Mouse (Mus musculus): ENCODE measurements around the gene Zim1. TPM values are rescaled to one million over a fixed set of nuclear protein-coding genes. Genes with fewer than 3 reads are reported as not detected.

Gene Zim1
- total and polyA plus RNA-seq, 2 experiments from 2014 or later, result 6.3 to 26.2 TPM

- no peak for TF ChIP-seq CTCF (IDR thresholded peaks at IDR 0.05; ENCODE audit: low read depth)
- Histone ChIP-seq H3K4me3 (ENCODE audit: low read length) (no peak overlapping the region), H3K36me3 (ENCODE audit: insufficient read depth, low read length) (peaks cover 25% of the 10 kb centered on the region), H3K4me1 (ENCODE audit: insufficient read depth, low read length) (no peaks in the 10 kb centered on the region), H3K4me2 (ENCODE audit: low read depth, low read length) (no peak overlapping the region), H3K9me3 (ENCODE audit: low read length) (no peaks in the 10 kb centered on the region), H3K27me3 (ENCODE audit: insufficient read depth, low read length) (no peaks in the 10 kb centered on the region), H3K27ac (no peak overlapping the region), H3K9ac (replicated peaks; ENCODE audit: low read length) (no peak overlapping the region)
- ATAC-seq, result 0 out of 2 replicates have a peak, but pooled peaks have one; percentile 18
- WGBS, result 81% methylated on average over 17 of the region's 17 CpGs
- no peak for DNase-seq (ENCODE audit: low spot score)
Measured at GRCm38 (mm10) chr7:6708451-6709180, 12.4 kb upstream of the Zim1 start.

GRCm38 (mm10) chr7:6707416-6708015, 11.3 kb upstream of the Zim1 start:
- DNase-seq (ENCODE audit: low spot score) (no peak), ATAC-seq (no peak)
- H3K9ac ChIP-seq (replicated peaks; ENCODE audit: low read length), result no peak overlapping the region
- H3K9me3 ChIP-seq (ENCODE audit: low read length), result no peaks in the 10 kb centered on the region
- no peaks in the 10 kb centered on the region for H3K27me3 ChIP-seq (ENCODE audit: insufficient read depth, low read length)
- 94% methylated on average over 23 of the region's 23 CpGs for WGBS
- no peak for TF ChIP-seq CTCF (IDR thresholded peaks at IDR 0.05; ENCODE audit: low read depth)
- no peak overlapping the region for H3K4me2 ChIP-seq (ENCODE audit: low read depth, low read length)
- H3K4me1 ChIP-seq (ENCODE audit: insufficient read depth, low read length), result no peaks in the 10 kb centered on the region
- H3K36me3 ChIP-seq (ENCODE audit: insufficient read depth, low read length), result peaks cover 19% of the 10 kb centered on the region
- no peak overlapping the region for H3K4me3 ChIP-seq (ENCODE audit: low read length)
- no peak overlapping the region for H3K27ac ChIP-seq

DNA sequence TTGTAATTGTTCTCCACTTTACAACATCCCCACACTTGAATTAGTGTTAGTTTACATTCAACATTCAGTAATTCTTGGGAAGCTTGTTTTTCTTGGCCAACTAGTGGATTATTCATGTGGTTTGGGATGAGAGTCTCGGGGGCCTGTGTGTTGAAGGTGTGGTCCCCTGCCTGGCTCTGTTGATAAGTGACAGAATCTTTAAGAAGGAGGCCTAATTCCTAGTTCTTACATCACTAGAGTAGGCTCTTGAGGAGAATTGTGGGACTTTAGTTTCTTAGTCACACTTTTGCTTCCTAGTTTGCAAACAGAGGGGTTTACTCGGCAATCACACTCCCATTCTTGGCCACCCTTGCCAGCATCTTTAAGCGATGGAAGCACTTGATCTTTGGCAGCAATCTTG, 3.0 kb upstream of the Zim1 start:
- H3K36me3 ChIP-seq (ENCODE audit: insufficient read depth, low read length), result no peaks in the 10 kb centered on the region
- H3K4me2 ChIP-seq (ENCODE audit: low read depth, low read length), result no peak overlapping the region
- no peaks in the 10 kb centered on the region for H3K27me3 ChIP-seq (ENCODE audit: insufficient read depth, low read length)
- ATAC-seq (no peak), DNase-seq (ENCODE audit: low spot score) (no peak)
- H3K4me1 ChIP-seq (ENCODE audit: insufficient read depth, low read length), result no peaks in the 10 kb centered on the region
- TF ChIP-seq CTCF (IDR thresholded peaks at IDR 0.05; ENCODE audit: low read depth), result no peak
- H3K4me3 ChIP-seq (ENCODE audit: low read length), result no peak overlapping the region
- H3K9me3 ChIP-seq (ENCODE audit: low read length), result no peaks in the 10 kb centered on the region
- WGBS, result 79% methylated on average over 3 of the region's 3 CpGs
- H3K9ac ChIP-seq (replicated peaks; ENCODE audit: low read length), result no peak overlapping the region
- no peak overlapping the region for H3K27ac ChIP-seq

GRCm38 (mm10) chr7:6685511-6685910, 10.7 kb downstream of the Zim1 start:
- H3K4me3 ChIP-seq (ENCODE audit: low read length), result no peak overlapping the region
- DNase-seq (ENCODE audit: low spot score), result no peak
- no peaks in the 10 kb centered on the region for H3K9me3 ChIP-seq (ENCODE audit: low read length)
- H3K9ac ChIP-seq (replicated peaks; ENCODE audit: low read length), result no peak overlapping the region
- H3K27me3 ChIP-seq (ENCODE audit: insufficient read depth, low read length), result no peaks in the 10 kb centered on the region
- H3K27ac ChIP-seq, result no peak overlapping the region
- 92% methylated on average over 6 of the region's 6 CpGs for WGBS
- no peaks in the 10 kb centered on the region for H3K36me3 ChIP-seq (ENCODE audit: insufficient read depth, low read length)
- no peak for TF ChIP-seq CTCF (IDR thresholded peaks at IDR 0.05; ENCODE audit: low read depth)
- H3K4me2 ChIP-seq (ENCODE audit: low read depth, low read length), result no peak overlapping the region
- H3K4me1 ChIP-seq (ENCODE audit: insufficient read depth, low read length), result no peaks in the 10 kb centered on the region
- no peak for ATAC-seq

DNA sequence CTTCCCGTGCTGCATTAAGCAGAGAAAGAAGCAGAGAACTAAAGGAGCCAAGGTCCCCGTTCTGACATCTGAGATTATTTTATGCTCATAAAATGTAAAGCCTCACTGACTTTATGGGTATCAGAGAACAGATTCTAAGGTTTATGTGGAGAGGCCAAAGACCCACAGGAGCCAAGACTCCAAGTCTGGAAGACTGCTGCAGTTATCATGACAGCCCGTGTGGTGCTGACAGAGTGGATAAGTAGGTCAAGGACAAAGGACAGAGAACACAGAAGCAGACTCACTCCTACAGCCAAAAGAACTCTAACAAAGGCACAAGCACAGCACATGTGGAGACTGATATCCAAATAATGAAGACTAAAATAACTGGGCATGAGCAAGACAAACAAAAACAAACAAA, 29.5 kb downstream of the Zim1 start:
- Histone ChIP-seq H3K4me2 (ENCODE audit: low read depth, low read length) (no peak overlapping the region), H3K9me3 (ENCODE audit: low read length) (no peaks in the 10 kb centered on the region), H3K4me1 (ENCODE audit: insufficient read depth, low read length) (no peaks in the 10 kb centered on the region), H3K27ac (no peak overlapping the region), H3K27me3 (ENCODE audit: insufficient read depth, low read length) (no peaks in the 10 kb centered on the region), H3K36me3 (ENCODE audit: insufficient read depth, low read length) (no peaks in the 10 kb centered on the region), H3K9ac (replicated peaks; ENCODE audit: low read length) (no peak overlapping the region), H3K4me3 (ENCODE audit: low read length) (no peak overlapping the region)
- WGBS, result 75% methylated on average over 3 of the region's 3 CpGs
- ATAC-seq (no peak), DNase-seq (ENCODE audit: low spot score) (no peak)
- no peak for TF ChIP-seq CTCF (IDR thresholded peaks at IDR 0.05; ENCODE audit: low read depth)

DNA sequence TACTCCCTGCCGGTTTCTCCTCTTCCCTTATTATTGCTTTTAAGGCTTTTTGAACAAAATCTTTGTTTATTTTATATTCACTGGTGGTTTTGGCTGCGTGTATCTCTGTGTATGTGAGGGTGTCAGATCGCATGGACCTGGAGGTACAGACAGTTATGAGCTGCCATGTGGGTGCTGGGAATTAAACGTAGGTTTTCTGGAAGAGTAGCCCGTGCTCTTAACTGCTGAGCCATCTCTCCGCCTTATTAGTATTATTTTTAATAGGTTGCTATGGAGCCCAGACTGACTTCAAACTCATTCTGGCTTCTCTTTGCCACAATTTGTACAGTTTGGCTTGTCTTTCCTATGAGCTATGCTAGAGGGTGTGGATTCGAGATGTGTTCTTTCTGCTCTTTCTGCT, 32.8 kb downstream of the Zim1 start:
- H3K4me3 ChIP-seq (ENCODE audit: low read length), result no peak overlapping the region
- no peaks in the 10 kb centered on the region for H3K4me1 ChIP-seq (ENCODE audit: insufficient read depth, low read length)
- H3K27me3 ChIP-seq (ENCODE audit: insufficient read depth, low read length), result no peaks in the 10 kb centered on the region
- no peak overlapping the region for H3K9ac ChIP-seq (replicated peaks; ENCODE audit: low read length)
- DNase-seq (ENCODE audit: low spot score), result no peak
- no peaks in the 10 kb centered on the region for H3K36me3 ChIP-seq (ENCODE audit: insufficient read depth, low read length)
- H3K27ac ChIP-seq, result no peak overlapping the region
- ATAC-seq, result no peak
- WGBS, result 82% methylated on average over 7 of the region's 7 CpGs
- H3K9me3 ChIP-seq (ENCODE audit: low read length), result no peaks in the 10 kb centered on the region
- H3K4me2 ChIP-seq (ENCODE audit: low read depth, low read length), result no peak overlapping the region
- TF ChIP-seq CTCF (IDR thresholded peaks at IDR 0.05; ENCODE audit: low read depth), result no peak

DNA sequence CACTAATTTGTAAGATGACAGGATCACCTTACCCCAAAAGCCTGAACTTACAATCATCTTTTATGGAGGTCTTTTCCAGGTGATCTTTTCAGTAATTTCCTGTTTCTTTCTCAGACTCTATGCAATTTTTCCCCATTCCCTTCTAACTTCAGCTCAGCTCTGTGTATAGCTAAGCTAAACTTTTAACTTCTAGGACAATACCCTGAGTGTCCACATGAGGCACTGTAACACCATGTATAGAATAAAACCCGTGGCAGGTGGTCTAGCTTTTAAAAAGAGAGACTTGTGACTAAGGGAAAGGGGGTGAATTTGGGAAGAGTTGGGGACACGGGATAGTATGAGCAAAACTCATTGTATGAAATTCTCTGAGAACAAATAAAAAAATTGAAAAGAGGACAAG, 36.6 kb downstream of the Zim1 start:
- no peaks in the 10 kb centered on the region for H3K9me3 ChIP-seq (ENCODE audit: low read length)
- H3K27me3 ChIP-seq (ENCODE audit: insufficient read depth, low read length), result no peaks in the 10 kb centered on the region
- no peaks in the 10 kb centered on the region for H3K4me1 ChIP-seq (ENCODE audit: insufficient read depth, low read length)
- no peak overlapping the region for H3K27ac ChIP-seq
- H3K4me3 ChIP-seq (ENCODE audit: low read length), result no peak overlapping the region
- TF ChIP-seq CTCF (IDR thresholded peaks at IDR 0.05; ENCODE audit: low read depth), result peak; percentile 81
- no peaks in the 10 kb centered on the region for H3K36me3 ChIP-seq (ENCODE audit: insufficient read depth, low read length)
- DNase-seq (ENCODE audit: low spot score), result peak; percentile 81
- whole genome bisulfite sequencing, result 17% methylated on average over 2 of the region's 2 CpGs
- ATAC-seq, result peak; percentile 79
- no peak overlapping the region for H3K9ac ChIP-seq (replicated peaks; ENCODE audit: low read length)
- no peak overlapping the region for H3K4me2 ChIP-seq (ENCODE audit: low read depth, low read length)

Data from hindbrain, postnatal 0 days (tissue).